Mouse (Mus musculus) forebrain, embryonic 16.5 days (tissue): ENCODE measurements around the gene D7Ertd443e. TPM values are rescaled to one million over a fixed set of nuclear protein-coding genes. Genes with fewer than 3 reads are reported as not detected.

ENCODE experiments used
- ATAC-seq: fragments of 200-750 bp; cut with Nextera tagmentation; 2 replicates; pipeline ENCODE4 v1.8.0; 2017; ENCODE audit warnings: mild to moderate bottlenecking, moderate library complexity
- H3K27ac ChIP-seq: fragments of 300-500 bp; sonication (generic); 2 replicates; pipeline ENCODE4 v1.5.1; 2014; ENCODE audit warnings: low read length, control low read depth
- H3K27me3 ChIP-seq: fragments of 300-500 bp; sonication (generic); replicated peaks from 2 replicates; pipeline ENCODE4 v1.6.1; 2014; ENCODE audit warnings: low read length; ENCODE audit not compliant: control insufficient read depth, insufficient read depth
- H3K36me3 ChIP-seq: fragments of 300-500 bp; sonication (generic); 2 replicates; pipeline ENCODE4 v1.6.1; 2014; ENCODE audit not compliant: control insufficient read depth, insufficient read depth
- H3K4me1 ChIP-seq: fragments of 300-500 bp; sonication (generic); replicated peaks from 2 replicates; pipeline ENCODE4 v1.6.1; 2014; ENCODE audit warnings: low read length; ENCODE audit not compliant: control insufficient read depth, insufficient read depth
- H3K4me2 ChIP-seq: fragments of 300-500 bp; sonication (generic); 2 replicates; pipeline ENCODE4 v1.6.1; 2014; ENCODE audit warnings: mild to moderate bottlenecking, low read length, control low read depth
- H3K4me3 ChIP-seq: fragments of 300-500 bp; sonication (generic); replicated peaks from 2 replicates; pipeline ENCODE4 v1.5.1; 2014; ENCODE audit warnings: mild to moderate bottlenecking, low read length, control low read depth
- H3K9ac ChIP-seq: fragments of 300-500 bp; sonication (generic); replicated peaks from 2 replicates; pipeline ENCODE4 v1.6.1; 2014; ENCODE audit warnings: low read depth, low read length, control low read depth
- H3K9me3 ChIP-seq: fragments of 300-500 bp; sonication (generic); 2 replicates; pipeline ENCODE4 v1.6.1; 2016; ENCODE audit warnings: low read length; ENCODE audit not compliant: control insufficient read depth
- WGBS: fragments of 180-500 bp; shearing (Covaris S2); extraction: QIAGEN DNeasy Blood & Tissue Kit; methylation state at CpG from one replicate; pipeline ENCODE4 v1.1.7; 2014; 5-methylcytosine and 5-hydroxymethylcytosine counted together
- polyA plus RNA-seq: library from polyadenylated mRNA; unstranded; fragments of >200 nt; fragmentation: Nextera tagmentation; extraction: Ambion mirVana; gene quantifications from 2 replicates; pipeline ENCODE4 v1.2.1, GENCODE M21; 2015

Gene D7Ertd443e
- not detected in 2 replicates for polyA plus RNA-seq

GRCm38 (mm10) chr7:134385561-134385960, at the start of gene D7Ertd443e:
Gene D7Ertd443e, minus strand, starts transcription at chr7:134385661.
- peaks cover 8% of the 10 kb centered on the region for H3K4me1 ChIP-seq
- WGBS: 93% methylated on average over 5 of the region's 5 CpGs
- no peak for ATAC-seq
- no peak within 1 kb of the TSS for H3K9ac ChIP-seq
- no peaks in the 10 kb centered on the region for H3K27me3 ChIP-seq
- no peaks in the 10 kb centered on the region for H3K36me3 ChIP-seq
- no peak within 1 kb of the TSS for H3K4me2 ChIP-seq
- H3K4me3 ChIP-seq: no peak within 1 kb of the TSS
- no peak within 1 kb of the TSS for H3K27ac ChIP-seq
- no peaks in the 10 kb centered on the region for H3K9me3 ChIP-seq

DNA sequence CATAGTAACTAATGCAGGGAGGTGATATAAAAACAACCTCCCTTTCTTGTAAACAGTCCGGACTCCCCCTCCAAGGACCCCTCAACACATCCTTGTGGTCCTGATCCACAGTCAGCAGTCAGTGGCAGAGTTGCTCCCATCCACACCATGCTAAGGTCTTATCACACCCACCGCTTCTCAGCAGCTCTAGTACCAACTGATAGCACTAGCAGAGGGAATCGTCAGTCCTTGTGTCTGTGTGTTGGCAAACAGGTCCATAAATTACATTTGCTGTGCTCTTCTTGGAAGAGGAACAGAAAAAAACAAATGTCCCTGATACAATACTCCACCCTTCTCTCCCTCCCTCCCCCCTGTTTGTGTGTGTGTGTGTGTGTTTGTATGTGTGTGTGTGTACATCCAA, 46.2 kb upstream of the D7Ertd443e start:
- Histone ChIP-seq H3K27me3 (no peaks in the 10 kb centered on the region), H3K4me1 (no peaks in the 10 kb centered on the region), H3K9me3 (no peaks in the 10 kb centered on the region), H3K4me2 (no peak overlapping the region), H3K27ac (no peak overlapping the region), H3K4me3 (no peak overlapping the region), H3K9ac (no peak overlapping the region), H3K36me3 (no peaks in the 10 kb centered on the region)
- ATAC-seq: no peak
- WGBS: 84% methylated on average over 3 of the region's 3 CpGs

DNA sequence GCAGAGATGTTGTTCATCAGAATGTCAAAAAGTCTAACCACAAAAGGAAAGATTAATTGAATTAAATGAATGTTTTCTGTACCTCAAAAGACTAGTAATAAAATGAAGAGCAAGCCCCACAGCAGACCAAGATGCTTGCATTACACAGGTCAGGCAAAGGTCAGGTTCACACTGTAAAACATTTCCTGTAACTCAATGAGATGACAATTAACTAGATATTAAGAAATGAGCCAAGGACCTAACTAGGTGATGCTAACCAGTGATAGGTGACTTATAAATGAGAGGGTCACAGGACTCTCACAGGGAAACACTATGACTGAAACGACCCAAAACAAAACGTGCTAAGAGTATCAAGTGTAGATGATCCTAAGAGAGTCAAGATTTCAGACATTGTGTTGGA, 43.2 kb upstream of the D7Ertd443e start:
- no peak overlapping the region for H3K9ac ChIP-seq
- H3K36me3 ChIP-seq: no peaks in the 10 kb centered on the region
- WGBS: 92% methylated on average over 2 of the region's 2 CpGs
- no peaks in the 10 kb centered on the region for H3K9me3 ChIP-seq
- no peaks in the 10 kb centered on the region for H3K27me3 ChIP-seq
- no peak overlapping the region for H3K4me2 ChIP-seq
- H3K27ac ChIP-seq: no peak overlapping the region
- no peak overlapping the region for H3K4me3 ChIP-seq
- H3K4me1 ChIP-seq: no peaks in the 10 kb centered on the region
- no peak for ATAC-seq

- Histone ChIP-seq H3K27me3 (no peaks in the 10 kb centered on the region), H3K27ac (no peak overlapping the region), H3K4me1 (peaks cover 7% of the 10 kb centered on the region; the same call in 1 of the 2 replicates), H3K9ac (no peak overlapping the region), H3K9me3 (no peaks in the 10 kb centered on the region; the same call in 1 of the 2 replicates), H3K4me2 (no peak overlapping the region), H3K4me3 (no peak overlapping the region), H3K36me3 (no peaks in the 10 kb centered on the region)
- 95% methylated on average over 9 of the region's 9 CpGs for WGBS
- no peak for ATAC-seq
Observed at GRCm38 (mm10) chr7:134415014-134415413, 29.6 kb upstream of the D7Ertd443e start.

- no peak overlapping the region for H3K9ac ChIP-seq
- ATAC-seq: no peak
- WGBS: 54% methylated on average over 14 of the region's 14 CpGs
- no peak overlapping the region for H3K4me3 ChIP-seq
- no peak overlapping the region for H3K27ac ChIP-seq
- peaks cover 7% of the 10 kb centered on the region; the same call in 1 of the 2 replicates for H3K4me1 ChIP-seq
- H3K4me2 ChIP-seq: no peak overlapping the region
- no peaks in the 10 kb centered on the region for H3K27me3 ChIP-seq
- no peaks in the 10 kb centered on the region for H3K36me3 ChIP-seq
- no peaks in the 10 kb centered on the region; the same call in 1 of the 2 replicates for H3K9me3 ChIP-seq
Observed at GRCm38 (mm10) chr7:134414005-134414690, 28.7 kb upstream of the D7Ertd443e start.

- Histone ChIP-seq H3K9me3 (no peaks in the 10 kb centered on the region), H3K27me3 (no peaks in the 10 kb centered on the region), H3K9ac (no peak overlapping the region), H3K27ac (no peak overlapping the region), H3K4me3 (no peak overlapping the region), H3K4me2 (no peak overlapping the region), H3K36me3 (no peaks in the 10 kb centered on the region), H3K4me1 (peaks cover 5% of the 10 kb centered on the region; the same call in 1 of the 2 replicates)
- WGBS: 71% methylated on average over 13 of the region's 13 CpGs
- peak; percentile 20; the same call in 1 of the 2 replicates for ATAC-seq
Observed at GRCm38 (mm10) chr7:134408641-134409040, 23.2 kb upstream of the D7Ertd443e start.

DNA sequence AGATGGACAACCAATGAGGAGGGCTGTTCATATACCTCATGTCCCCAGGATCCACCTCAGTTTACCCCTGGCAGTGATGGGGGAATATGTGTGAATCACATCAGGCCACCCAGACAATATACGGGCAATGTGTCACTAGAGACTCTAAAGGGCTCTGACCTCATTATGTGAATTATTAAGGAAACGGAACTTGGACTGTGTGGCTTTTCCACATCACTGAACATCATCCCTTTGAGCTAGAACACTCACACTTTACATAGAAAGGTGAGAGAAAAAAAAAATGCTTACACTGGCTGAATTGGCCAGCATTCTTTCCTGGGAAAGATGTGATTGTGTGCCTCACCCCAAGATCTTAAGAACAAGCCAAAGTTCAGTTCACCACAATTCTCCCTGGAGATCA, 15.3 kb upstream of the D7Ertd443e start:
- no peak overlapping the region for H3K9ac ChIP-seq
- H3K4me1 ChIP-seq: no peaks in the 10 kb centered on the region
- WGBS: 57% methylated on average over 2 of the region's 2 CpGs
- H3K36me3 ChIP-seq: no peaks in the 10 kb centered on the region
- no peak overlapping the region for H3K4me2 ChIP-seq
- no peaks in the 10 kb centered on the region for H3K9me3 ChIP-seq
- ATAC-seq: no peak
- H3K4me3 ChIP-seq: no peak overlapping the region
- H3K27me3 ChIP-seq: no peaks in the 10 kb centered on the region
- no peak overlapping the region for H3K27ac ChIP-seq

GRCm38 (mm10) chr7:134396769-134397168, 11.3 kb upstream of the D7Ertd443e start:
- Histone ChIP-seq H3K4me3 (no peak overlapping the region), H3K9ac (no peak overlapping the region), H3K27me3 (no peaks in the 10 kb centered on the region), H3K27ac (no peak overlapping the region), H3K36me3 (no peaks in the 10 kb centered on the region), H3K4me2 (no peak overlapping the region), H3K9me3 (no peaks in the 10 kb centered on the region), H3K4me1 (no peaks in the 10 kb centered on the region)
- 74% methylated on average over 8 of the region's 8 CpGs for WGBS
- no peak for ATAC-seq

- Histone ChIP-seq H3K36me3 (no peaks in the 10 kb centered on the region), H3K9ac (no peak overlapping the region), H3K4me1 (peaks cover 8% of the 10 kb centered on the region), H3K4me2 (no peak overlapping the region), H3K9me3 (no peaks in the 10 kb centered on the region), H3K27me3 (no peaks in the 10 kb centered on the region), H3K27ac (no peak overlapping the region), H3K4me3 (no peak overlapping the region)
- ATAC-seq: no peak
- WGBS: 77% methylated on average over 3 of the region's 3 CpGs
Observed at GRCm38 (mm10) chr7:134382791-134383190, 2.7 kb downstream of the D7Ertd443e start.
